Mouse (Mus musculus) fibroblast of lung, adult 2 months (primary cell): ENCODE results near the gene Tmem8b.

ENCODE experiments used
- DNase-seq: peaks from one replicate; pipeline ENCODE4 v3.0.0-alpha.2; 2011; ENCODE audit warnings: low read depth

Tmem8b gene

DNA sequence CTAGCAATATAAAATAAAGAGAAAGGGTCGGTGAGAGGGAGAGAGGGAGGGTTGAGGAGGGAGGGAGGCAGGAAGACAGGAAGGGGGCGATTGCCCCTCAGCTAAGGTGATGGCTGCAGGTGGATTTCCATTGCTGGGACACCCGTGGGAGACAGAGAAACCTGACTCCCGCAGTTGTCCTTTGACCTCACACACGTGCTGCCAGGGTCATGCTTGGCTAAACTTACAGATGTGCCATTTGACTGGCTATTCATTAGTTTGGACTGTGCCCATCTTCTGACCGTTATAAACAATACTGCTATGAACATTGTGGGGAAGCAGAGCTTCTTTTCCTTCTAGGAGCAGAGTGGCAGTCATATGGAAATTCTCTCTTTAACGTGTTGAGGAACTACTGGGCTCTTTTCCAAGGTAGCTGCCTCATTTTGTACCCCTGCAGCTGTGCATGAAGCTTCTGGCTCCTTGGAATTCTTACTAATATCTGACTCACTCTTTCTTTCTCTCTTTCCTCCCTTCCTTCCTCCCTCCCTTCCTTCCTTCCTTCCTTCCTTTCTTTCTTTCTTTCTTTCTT lies 45.0 kb downstream of the Tmem8b start:
- no peak for DNase-seq

DNA sequence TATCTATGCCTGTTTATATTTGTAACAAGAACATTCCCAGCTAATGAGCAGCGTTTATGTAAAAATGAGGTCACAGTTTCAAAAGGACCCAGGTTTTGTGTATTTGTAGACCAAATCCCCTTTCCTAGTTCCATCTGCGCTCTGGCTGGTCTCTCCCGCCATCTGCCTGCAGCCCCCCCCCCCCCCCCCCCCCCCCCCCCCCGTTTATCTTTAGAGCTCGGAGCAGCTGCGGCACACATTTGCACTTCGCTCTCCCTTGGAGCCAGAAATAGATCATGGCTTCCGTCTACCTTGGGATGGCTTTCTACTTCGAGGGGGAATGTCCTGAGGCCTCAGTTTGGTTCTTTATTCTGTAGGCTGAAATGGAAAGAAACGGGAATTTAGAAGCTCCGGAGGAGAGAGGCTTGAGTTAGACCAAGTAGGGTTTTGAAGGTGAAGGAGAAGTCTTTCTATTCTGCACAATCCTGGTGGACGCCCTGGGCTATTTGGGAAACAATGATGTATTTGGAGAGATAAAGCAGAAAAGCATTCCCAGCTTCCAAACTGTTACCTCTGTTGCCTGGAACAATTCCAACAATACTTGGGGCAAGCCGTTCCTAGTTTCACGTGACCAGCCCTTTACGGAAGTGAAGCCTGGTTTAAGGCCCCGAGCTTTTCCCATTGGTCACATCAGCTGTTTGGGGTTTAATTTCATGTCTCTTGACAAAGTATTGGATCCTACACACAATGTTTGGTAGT lies 51.9 kb downstream of the Tmem8b start:
- no peak for DNase-seq

DNA sequence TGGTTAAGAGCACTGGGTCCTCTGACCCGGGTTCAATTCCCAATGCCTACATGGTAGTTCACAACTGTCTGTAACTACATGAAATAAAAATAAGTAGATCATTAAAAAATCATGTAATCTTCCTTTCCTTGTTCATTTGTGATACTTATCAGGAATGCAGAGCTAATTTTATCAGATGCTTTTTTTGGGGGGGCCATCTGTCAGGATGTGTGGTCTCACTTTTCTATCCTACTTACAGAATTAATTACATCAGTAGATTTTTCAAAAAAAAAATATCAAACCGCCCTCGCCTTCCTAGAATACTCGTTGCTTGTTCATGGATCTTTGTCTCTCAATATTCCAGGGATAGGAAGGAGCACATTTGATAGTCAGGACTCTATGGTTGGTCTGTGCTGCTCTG lies 53.4 kb downstream of the Tmem8b start:
- DNase-seq = no peak

DNA sequence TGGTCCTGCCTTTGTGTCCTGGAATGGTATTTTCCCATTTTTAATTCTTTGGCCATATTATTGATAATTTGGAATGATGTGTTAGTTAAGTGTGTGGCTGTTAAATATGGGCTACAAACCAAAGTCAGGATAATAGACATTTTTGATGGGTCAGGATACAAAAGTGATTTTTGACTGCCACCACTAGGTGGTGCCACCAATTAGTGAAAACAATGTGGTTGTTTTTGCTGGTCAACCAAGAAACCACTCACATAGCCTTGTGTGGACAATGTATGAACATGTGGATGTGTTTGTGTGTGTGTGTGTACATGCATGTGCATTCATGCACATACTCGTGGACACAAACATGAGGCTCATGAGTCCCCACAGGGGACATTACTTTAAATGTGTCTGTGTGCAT lies 56.0 kb downstream of the Tmem8b start:
- peak; percentile 44 for DNase-seq

DNA sequence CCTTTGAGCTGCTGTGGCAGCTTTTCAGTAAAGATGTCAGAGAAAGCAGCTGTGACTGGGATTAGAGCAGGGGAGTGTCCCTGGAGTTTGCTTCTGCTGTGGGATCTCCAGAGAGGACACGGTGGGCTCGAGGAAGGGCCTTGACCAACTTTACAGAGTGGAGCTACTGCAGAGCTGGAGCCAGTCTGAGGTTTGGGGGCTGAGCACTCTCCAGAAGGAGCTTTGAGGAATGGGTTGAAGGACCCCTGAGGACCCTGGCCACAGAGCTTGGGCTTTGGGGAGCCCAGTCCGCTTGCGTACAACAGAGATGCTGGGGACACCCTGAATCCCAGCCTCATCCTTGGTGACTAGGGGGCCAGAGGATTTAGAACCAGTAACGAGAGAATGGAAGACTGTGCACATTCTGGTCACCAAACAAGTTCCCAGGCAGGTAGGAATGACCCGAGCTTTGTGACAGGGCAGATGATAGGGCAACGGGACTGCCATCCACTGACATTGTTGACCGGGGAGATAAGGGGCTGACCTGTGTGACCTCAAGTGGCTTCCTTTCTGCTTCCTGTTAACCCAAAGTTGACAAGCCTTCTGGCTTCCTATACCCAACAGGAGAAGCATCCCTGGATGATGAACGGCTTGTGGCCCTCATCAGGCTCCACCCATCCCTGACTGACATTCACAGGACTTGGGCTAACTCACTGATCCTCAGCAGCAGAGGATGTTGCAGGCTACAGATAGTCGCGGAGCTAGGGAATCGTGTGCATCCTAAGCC lies 57.6 kb downstream of the Tmem8b start:
- DNase-seq = no peak

DNA sequence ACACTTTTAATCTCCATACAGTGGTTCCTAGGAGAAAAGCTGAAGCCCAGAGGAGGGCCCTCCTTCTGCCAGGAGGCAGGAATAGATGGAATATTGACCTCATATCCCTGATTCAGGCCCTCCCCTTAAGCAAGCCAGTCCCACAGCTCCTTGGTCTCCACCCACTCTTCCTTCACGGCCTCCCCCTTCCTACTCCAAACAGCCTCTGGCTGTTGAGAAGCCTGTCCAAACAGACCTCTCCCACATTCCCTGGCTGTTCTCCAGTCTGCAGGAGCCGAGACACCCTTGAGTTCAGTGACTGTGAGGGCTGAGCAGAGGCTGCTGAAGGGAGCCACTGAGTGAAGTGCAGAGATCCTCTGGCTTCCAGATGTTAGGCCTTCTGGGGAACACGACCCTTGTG lies 58.2 kb downstream of the Tmem8b start, which contains the start of gene Hrct1:
Hrct1 (plus strand) TSS at position 194 of the 400 bp plus-strand sequence.
- DNase-seq = peak; percentile 89

DNA sequence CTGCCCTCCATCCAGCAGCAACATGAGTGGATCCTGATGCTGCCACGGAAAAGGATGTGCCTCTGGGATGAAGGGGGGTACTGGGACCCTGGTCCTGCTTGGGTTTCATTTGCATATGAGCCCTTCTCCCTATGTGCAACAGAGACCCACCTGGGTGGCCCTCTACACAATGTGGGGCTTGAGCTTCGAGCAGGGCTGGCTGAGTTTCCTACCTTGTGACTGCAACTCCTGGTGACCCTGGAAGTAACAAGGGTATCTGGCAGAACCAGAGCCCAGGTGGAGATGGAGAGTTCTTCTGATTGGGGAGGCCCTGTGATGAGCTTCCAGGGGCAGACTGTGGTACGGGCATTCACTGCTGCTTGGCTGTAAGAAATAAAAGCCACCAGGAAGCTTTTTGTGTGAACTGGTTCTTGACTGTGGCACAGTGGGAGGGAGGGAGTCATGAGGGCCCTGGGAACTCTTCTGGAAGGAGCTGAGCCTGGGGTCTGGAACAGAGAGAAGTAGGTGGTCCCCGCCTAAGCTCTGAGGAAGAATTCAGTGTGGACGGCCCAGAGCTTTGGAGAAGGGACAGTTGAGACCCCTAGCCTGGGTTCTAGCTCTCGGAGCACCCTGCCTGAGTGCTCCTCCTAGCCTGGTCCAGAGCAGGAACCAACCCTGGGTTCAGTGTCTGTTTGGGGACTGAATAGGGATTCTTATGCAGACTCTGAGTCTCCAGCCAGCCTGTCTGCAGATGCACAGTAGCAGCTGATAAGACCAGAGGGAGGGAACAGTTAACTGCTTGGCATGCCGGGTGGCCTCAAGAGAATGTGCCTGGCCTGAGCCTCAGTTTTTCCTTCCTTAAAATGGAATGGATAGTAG lies 59.2 kb downstream of the Tmem8b start:
- no peak for DNase-seq

DNA sequence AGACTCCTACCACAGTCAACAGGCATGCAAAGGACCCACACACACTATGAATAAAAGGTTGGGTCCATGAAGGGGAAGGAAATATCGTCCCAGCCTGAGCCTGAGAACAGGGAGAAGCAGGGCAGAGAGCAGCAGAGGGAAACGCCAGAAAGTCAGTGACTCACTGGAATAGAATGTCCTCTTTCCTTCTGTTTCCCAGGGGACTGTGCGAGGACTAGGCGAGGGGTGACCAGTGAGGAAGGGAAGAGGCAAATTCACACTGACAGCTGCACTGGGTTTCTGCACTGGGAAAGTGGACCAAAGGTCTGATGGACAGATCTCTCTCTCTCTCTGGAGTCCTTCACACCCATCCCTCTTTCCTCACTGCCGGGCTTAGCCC lies 59.8 kb downstream of the Tmem8b start:
- DNase-seq = peak; percentile 76

DNA sequence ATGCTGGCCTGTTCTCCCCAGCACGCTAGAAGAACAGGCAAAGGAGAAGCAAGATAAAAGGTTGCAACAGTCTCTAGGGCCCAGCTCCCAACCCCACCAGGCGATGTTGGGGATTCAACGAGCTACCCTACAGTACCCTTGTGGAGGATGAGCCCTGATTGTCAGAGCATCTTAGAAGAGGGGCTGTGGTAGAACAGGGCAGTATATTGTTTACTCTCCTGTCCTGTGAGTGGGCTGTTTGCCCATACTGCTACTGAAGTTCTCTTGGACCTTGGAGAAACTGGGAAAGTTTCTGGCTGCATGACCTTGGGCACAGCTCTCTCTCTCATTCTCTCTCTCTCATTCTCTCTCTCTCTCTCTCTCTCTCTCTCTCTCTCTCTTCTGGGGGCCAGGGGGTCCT lies 60.4 kb downstream of the Tmem8b start:
- no peak for DNase-seq

DNA sequence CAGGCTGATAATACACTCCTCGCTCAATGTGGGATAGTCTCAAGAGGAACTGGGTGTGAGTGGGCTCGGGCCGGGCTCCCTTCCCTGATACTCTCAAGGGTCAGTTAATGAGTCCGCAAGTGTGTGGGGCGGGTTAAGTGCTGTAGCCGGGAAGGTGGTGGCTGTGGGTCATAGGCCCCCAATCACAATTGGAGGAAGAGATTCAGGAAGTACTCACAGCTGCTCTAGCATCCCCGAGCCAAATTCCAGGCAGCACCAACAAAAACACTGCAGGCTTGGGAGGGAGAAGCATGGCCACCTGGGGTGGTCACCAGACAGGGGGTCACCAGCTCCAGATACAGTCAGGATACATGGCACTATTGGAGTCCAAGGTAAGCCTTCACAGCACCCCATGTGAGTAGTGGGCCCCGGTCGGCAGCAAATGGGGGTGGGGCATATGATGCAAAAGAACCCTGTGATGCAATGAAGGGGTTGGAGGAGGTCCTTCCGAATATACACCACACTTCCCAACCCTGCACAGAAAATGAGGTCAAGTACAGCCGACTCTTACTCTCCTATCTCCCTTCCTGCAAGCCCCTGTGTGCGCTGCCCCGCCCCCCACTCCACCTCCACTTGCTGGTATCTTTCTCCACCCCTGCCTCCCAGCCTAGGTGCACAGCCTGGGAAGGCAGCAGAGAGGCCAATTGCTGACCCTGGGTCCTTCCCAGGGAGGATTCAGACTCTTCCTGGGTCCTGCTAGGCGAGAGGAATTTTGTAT lies 61.2 kb downstream of the Tmem8b start, which contains the start of gene Spaar:
Spaar (plus strand) TSS at position 241 of the 757 bp plus-strand sequence.
- no peak for DNase-seq

DNA sequence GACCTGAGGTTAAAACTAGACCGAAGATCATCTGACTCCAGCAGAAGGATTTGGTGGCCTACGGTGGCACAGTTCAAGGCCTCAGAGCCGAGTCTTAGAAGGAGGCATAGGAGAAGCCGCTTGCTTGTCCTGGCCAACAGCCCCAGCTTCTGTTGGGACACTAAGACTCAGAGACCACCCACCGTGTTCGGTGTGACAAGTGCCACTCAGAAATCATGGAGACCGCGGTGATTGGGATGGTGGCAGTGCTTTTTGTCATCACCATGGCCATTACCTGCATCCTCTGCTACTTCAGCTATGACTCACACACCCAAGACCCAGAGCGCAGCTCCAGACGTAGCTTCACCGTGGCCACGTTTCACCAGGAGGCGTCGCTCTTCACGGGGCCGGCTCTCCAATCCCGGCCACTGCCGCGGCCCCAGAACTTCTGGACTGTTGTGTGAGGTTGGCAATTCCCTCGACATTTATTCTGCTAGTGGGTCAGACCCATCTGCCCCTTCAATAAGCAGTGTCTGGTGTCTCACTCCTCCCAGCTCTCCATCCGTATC lies 62.1 kb downstream of the Tmem8b start:
- no peak for DNase-seq

DNA sequence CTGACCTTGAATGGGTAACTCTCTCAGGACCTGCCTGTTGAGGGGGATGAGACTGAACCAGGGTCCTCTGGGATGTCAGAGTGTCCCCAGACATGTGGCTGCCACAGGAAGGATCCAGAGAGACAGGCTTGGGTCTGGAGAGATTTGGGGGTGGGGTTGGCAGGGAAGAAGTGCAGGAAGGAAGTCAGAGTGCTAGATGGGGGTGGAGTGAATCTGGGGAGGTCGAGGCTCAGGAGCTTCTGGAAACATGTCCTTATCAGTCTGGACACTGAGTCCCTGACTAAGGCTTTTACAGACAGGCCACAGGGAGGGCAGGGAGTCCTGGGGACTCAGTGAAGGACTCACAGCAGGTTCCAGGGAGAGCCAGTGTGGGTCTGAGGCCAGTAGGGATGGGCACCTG lies 63.4 kb downstream of the Tmem8b start:
- no peak for DNase-seq

DNA sequence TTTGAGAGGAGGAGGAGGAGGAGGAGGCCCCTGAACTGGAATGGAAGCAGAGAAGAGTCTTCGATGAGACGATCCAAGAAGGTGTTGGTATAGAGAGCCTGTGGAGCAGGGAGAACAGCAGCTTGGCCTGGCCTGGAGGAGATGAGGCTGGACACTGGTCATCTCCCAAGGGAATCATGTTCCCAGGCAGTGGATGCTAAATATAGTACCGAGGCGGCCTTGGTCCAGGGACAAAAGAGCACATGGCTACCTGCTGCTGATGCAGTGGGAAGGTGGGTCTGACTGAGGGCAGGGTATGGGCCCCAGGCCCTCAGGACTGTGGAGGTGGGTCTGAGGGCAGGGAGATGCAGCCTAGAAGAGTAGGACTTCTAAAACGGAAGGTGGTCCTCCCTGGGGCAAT lies 64.4 kb downstream of the Tmem8b start:
- no peak for DNase-seq

DNA sequence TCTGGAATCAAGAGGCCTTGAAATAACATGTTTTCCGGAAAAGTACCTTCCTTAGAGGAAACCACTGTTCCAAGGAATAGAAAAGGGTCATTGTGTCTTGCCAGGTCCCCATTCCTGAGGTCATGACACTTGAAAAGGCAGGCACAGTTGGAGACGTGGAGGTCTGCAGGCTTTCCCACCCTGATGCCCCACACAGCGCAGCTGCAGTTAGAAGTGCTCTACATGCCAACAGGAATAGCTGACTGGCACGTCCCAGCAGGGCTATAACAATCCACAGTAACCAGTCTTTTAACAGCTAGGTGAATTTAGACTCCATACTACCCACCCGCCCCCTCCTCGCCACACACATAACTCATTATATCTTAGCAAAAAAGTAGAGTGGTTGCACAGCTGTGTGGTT lies 68.4 kb downstream of the Tmem8b start:
- DNase-seq = no peak

DNA sequence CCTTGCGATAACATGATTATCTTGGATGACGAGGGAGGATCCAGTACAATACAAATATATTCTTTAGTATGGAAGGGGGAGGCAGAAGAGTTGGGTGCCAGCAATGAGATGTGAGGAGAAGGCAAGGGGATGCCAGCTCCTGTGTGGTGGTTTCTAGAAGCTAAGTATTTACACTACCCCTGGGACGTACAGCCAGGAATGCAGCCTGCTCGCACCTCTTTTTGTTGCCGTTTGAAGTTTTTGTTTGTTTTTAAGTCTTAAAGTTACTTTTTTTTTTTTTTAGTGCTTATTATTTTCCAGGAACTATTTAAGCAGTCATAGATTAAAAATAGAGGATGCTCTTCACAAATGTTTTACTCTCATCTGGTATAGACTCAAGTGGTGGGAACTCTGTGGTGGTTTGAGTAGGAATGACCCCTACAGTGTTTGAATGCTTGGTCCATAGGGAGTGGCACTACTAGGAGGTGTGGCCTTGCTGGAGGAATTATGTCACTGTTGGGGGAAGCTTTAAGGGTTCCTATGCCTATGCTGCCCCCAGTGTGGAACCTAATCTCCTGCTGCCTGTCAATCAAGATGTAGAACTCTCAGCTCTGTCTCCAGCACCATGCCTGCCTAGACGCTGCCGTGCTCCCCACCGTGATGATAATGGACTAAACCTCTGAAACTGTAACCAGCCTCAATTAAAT lies 70.4 kb downstream of the Tmem8b start:
- no peak for DNase-seq

DNA sequence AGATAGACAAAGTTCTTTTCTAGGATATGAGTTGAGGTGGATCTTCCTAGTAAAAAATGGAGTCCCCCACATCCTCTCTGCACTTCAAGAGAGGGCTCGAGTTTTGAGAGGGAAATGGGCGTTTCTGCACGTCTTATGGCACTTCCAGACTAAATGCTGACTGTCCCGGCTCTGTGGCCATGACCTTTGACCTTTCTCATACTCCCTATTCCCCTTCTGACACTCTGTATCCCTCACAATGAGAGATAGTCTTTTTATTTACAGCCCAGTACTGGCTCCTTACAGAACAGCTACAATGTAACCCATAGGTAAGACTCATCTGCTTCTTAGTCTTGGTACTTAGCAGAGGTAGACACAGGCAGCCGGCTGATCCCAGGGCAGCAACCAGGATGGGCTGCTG lies 72.8 kb downstream of the Tmem8b start:
- DNase-seq = no peak
